Mouse (Mus musculus) embryonic facial prominence, embryonic 11.5 days (tissue): ENCODE results near the gene Spen. TPM values are rescaled to one million over a fixed set of nuclear protein-coding genes. Genes with fewer than 3 reads are reported as not detected.
A peak's percentile ranks its signal among the peaks of the same experiment; 100 is the strongest.

ENCODE experiments used
- ATAC-seq: fragments of 200-750 bp; cut with Nextera tagmentation; replicated peaks from 2 replicates; pipeline ENCODE4 v1.8.0; 2017; ENCODE audit warnings: low read depth; ENCODE audit not compliant: insufficient number of reproducible peaks, low FRiP score, low TSS enrichment
- DNase-seq: peaks from one replicate; pipeline ENCODE4 v3.0.0-alpha.2; 2015; ENCODE audit warnings: low spot score
- H3K27ac ChIP-seq: fragments of 300-500 bp; sonication (generic); replicated peaks from 2 replicates; pipeline ENCODE4 v1.5.1; 2014; ENCODE audit warnings: mild to moderate bottlenecking, low read depth, low read length, control low read depth
- H3K27me3 ChIP-seq: fragments of 300-500 bp; sonication (generic); 2 replicates; pipeline ENCODE4 v1.6.1; 2014; ENCODE audit warnings: mild to moderate bottlenecking, low read length, moderate library complexity, mixed read lengths; ENCODE audit not compliant: control insufficient read depth, insufficient read depth
- H3K36me3 ChIP-seq: fragments of 300-500 bp; sonication (generic); replicated peaks from 2 replicates; pipeline ENCODE4 v1.6.1; 2014; ENCODE audit warnings: low read depth, mild to moderate bottlenecking, low read length, moderate library complexity, mixed read lengths; ENCODE audit not compliant: control insufficient read depth, insufficient read depth
- H3K4me1 ChIP-seq: fragments of 300-500 bp; sonication (generic); 2 replicates; pipeline ENCODE4 v1.6.1; 2014; ENCODE audit warnings: low read length, mixed read lengths; ENCODE audit not compliant: control insufficient read depth, insufficient read depth
- H3K4me2 ChIP-seq: fragments of 300-500 bp; sonication (generic); 2 replicates; pipeline ENCODE4 v1.6.1; 2014; ENCODE audit warnings: low read depth, mild to moderate bottlenecking, control low read depth, low read length, moderate library complexity
- H3K4me3 ChIP-seq: fragments of 300-500 bp; sonication (generic); 2 replicates; pipeline ENCODE4 v1.5.1; 2014; ENCODE audit warnings: low read depth, low read length, control low read depth
- H3K9ac ChIP-seq: fragments of 300-500 bp; sonication (generic); replicated peaks from 2 replicates; pipeline ENCODE4 v1.6.1; 2014; ENCODE audit warnings: mild to moderate bottlenecking, control low read depth, low read length
- H3K9me3 ChIP-seq: fragments of 300-500 bp; sonication (generic); replicated peaks from 2 replicates; pipeline ENCODE4 v1.6.1; 2016; ENCODE audit warnings: mild to moderate bottlenecking, low read length, inconsistent platforms, mixed read lengths; ENCODE audit not compliant: control insufficient read depth
- WGBS: fragments of 180-500 bp; shearing (Covaris S2); extraction: QIAGEN DNeasy Blood & Tissue Kit; methylation state at CpG from one replicate; pipeline ENCODE4 v1.1.7; 2014; 5-methylcytosine and 5-hydroxymethylcytosine counted together
- polyA plus RNA-seq: library from polyadenylated mRNA; unstranded; fragments of >200 nt; fragmentation: Nextera tagmentation; extraction: Ambion mirVana; gene quantifications from 2 replicates; pipeline ENCODE4 v1.2.1, GENCODE M21; 2014

Spen gene
- polyA plus RNA-seq, 1 experiment from 2014 or later, result 11.0 TPM

DNA sequence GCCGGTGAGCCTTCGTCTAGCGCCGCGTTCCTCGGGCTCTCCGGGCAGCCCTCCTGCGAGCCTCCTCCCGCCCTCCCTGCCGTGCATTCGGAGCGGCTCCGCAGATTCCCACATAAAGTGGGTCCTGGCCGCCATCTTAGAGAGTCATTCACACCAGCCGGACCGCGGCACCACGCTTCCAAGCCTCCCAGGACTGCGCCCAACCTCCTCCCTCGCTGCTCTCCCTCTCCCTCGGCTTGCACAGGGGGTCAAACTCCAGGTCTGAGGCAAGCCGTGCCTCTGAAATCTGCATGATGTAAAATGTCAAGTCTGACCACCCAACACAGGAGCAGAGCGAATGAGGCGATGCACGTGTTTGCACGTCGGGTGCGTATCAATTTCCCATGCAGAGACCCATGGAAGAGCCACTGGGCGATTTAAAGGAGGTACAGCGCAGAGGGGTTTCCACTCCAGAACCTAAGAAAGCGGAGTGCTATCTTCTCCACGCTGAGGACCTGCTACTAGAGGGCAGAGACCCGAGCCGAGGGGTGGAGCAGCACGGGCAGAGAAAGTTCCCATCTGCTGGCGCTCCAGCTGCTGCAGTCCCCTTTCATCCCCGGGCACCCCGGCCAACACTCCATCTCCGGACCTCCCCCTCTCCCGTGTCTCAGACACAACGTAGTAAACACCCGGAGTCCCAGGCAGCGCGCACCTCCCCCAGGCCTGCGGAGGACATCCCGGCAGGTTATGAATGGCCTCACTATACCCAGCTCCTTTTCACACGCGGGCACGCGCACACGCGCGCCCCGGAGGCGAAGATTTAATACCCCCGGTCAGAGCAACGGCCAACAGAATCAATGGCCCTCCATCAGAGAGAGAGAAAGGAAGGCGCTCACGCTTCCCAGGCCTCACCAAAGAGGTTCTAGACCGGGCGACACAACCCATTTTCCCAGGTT, 1.8 kb downstream of the Spen start:
- peak overlapping the region; percentile 94 for H3K4me3 ChIP-seq
- H3K9ac ChIP-seq, result peak overlapping the region; percentile 92
- DNase-seq, result peak; percentile 80
- no peaks in the 10 kb centered on the region for H3K36me3 ChIP-seq
- H3K9me3 ChIP-seq, result no peaks in the 10 kb centered on the region
- H3K27ac ChIP-seq, result peak overlapping the region; percentile 94
- peak; percentile 79 for ATAC-seq
- peak overlapping the region; percentile 96 for H3K4me2 ChIP-seq
- WGBS, result under 1% methylated on average over 61 of the region's 61 CpGs
- no peaks in the 10 kb centered on the region for H3K4me1 ChIP-seq
- H3K27me3 ChIP-seq, result no peaks in the 10 kb centered on the region

DNA sequence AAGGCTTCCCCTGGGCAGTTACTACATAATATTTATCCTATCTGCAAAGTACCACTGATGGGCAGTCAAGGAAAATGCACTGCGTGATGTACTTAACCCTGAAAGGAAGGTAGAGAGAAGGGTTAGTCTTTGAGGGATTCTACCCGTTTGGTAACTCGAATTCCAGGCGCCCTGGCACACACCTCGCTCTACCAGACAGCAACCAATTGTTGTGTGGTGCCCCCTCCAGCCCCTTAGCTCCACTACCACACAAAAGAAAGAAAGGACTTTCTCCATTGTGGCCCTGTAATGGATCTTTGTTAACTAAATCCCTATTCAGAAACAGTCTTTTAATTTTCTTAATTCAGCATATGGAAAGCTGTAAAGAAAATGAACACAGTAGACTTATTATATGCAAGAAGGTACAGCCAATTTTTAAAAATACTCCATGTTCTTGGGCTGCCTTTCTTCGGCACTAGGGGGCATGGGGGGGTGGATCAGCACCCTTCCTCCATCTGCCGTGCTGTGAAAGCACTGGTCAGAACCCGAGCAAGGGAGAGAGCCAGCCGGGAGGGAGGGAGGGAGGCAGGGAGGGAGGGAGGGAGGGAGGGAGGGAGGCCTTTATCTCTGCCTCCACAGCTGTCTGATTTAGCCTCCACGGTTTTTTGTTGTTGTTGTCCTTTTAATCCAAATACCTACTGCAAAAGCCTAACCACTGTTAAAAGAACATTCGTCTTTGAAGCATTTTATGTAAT, 3.3 kb downstream of the Spen start:
- Histone ChIP-seq H3K36me3 (no peaks in the 10 kb centered on the region; the same call in 1 of the 2 replicates), H3K4me1 (no peaks in the 10 kb centered on the region), H3K4me3 (peak overlapping the region; percentile 11; the same call in 1 of the 2 replicates), H3K27ac (no peak overlapping the region), H3K9ac (no peak overlapping the region), H3K4me2 (peak overlapping the region; percentile 14; the same call in 1 of the 2 replicates), H3K9me3 (no peaks in the 10 kb centered on the region), H3K27me3 (no peaks in the 10 kb centered on the region)
- WGBS, result 18% methylated on average over 10 of the region's 11 CpGs
- peak; percentile 65 for DNase-seq
- no peak for ATAC-seq

DNA sequence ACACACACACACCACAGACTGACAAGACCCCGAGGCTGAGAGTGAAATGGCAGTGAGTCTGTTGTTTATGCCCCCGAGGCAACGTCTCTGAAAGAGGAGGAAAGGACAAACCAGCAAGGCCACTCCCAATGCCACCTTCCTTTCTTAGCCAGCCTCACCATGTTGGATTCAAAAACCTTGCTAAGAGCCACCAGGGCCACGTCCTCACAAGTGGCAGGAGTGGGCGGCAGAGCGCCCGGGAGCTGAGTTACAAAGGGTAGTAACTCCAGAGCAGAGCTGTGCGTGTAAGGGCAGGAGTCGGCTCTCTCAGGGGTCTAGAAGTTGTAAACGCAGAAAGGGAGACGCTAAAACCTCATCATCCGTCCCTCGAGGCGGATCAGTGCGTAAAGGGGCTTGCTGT, 7.4 kb downstream of the Spen start:
- Histone ChIP-seq H3K4me3 (no peak overlapping the region), H3K4me2 (no peak overlapping the region), H3K36me3 (no peaks in the 10 kb centered on the region; the same call in 1 of the 2 replicates), H3K9me3 (no peaks in the 10 kb centered on the region), H3K27me3 (no peaks in the 10 kb centered on the region), H3K27ac (no peak overlapping the region), H3K9ac (no peak overlapping the region), H3K4me1 (no peaks in the 10 kb centered on the region)
- DNase-seq (no peak), ATAC-seq (no peak)
- WGBS, result 79% methylated on average over 15 of the region's 15 CpGs

DNA sequence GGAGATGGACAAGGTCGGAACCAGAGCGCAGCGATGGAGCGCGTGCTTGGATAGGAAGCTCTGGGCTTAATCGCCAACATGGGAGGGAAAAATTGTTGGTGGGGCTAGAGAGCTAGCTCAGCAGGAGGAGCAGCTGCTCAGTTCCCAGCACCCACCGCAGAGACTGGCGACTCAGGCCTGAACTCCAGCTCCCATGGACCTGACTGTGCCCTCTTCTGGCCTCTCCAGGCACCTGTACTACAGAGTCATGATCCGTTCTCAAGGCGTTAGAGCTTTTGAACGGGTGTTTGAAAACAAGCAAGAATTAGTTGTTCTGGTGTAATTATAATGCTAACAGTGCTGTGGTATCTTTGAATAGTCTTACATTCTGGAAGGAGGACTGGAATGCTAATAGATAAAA, 9.5 kb downstream of the Spen start:
- DNase-seq, result no peak
- WGBS, result 90% methylated on average over 11 of the region's 11 CpGs
- H3K27me3 ChIP-seq, result no peaks in the 10 kb centered on the region

DNA sequence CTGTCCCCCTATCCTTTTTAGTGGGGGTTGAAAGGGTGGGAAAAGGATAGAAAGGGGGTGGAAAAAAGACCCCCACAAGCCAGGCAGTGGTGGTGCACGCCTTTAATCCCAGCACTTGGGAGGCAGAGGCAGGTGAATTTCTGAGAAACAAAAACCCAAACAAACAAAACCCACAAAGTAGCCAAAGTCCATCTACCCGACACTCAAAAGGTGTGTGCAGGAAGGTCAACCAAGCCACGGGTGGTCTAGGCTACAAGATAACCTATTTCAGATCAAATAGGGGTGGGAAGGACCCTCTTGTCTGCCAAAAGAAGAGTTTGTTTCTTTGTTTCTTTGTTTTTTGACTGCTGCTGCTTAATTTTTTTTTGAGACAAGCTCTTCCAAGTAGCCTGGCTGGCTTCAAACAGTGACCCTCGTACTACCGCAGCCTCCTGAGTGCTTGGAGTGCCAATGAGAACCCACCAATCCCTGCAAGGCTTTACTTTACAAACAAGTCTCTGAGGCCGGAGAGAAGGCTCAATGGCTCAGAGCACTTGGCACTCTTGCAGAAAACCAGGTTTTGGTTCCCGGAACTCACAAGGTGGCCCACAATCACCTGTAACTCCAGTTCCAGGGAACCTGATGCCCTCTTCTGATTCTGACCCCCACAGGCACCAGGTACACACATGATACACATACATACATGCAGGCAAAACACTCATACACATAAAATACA, 11.3 kb downstream of the Spen start:
- Histone ChIP-seq H3K4me3 (no peak overlapping the region), H3K9me3 (no peaks in the 10 kb centered on the region), H3K36me3 (peaks cover under 1% of the 10 kb centered on the region), H3K4me2 (no peak overlapping the region), H3K27me3 (no peaks in the 10 kb centered on the region), H3K27ac (no peak overlapping the region), H3K4me1 (no peaks in the 10 kb centered on the region; the same call in 1 of the 2 replicates), H3K9ac (no peak overlapping the region)
- no peak for DNase-seq
- 81% methylated on average over 7 of the region's 7 CpGs for WGBS
- ATAC-seq, result no peak

More for the DNA sequence above, 9.5 kb downstream of the Spen start:
- Histone ChIP-seq H3K27ac (no peak overlapping the region), H3K9ac (no peak overlapping the region), H3K9me3 (no peaks in the 10 kb centered on the region), H3K4me2 (no peak overlapping the region), H3K4me1 (no peaks in the 10 kb centered on the region), H3K4me3 (no peak overlapping the region), H3K36me3 (no peaks in the 10 kb centered on the region; the same call in 1 of the 2 replicates)
- ATAC-seq, result no peak

DNA sequence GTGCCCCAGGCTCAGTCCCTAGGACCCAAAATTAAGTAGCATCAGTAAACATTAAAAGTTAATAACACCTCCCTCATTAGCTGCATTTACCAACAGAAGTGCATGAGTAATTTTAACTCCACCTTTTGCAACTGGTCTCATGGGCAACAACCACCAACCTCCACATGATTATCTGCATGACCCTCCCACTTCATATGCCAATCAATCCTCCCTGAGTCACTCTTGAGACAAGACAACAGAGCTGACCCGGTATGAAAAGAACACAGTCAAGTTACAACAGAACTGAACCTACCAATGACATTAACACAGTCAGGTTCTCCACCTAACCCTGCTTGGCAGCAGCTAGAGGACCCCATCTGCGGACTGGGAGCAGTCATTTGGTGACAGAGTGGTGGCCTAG, 12.5 kb downstream of the Spen start:
- H3K27me3 ChIP-seq, result no peaks in the 10 kb centered on the region
- no peaks in the 10 kb centered on the region for H3K9me3 ChIP-seq
- H3K36me3 ChIP-seq, result peaks cover 10% of the 10 kb centered on the region
- no peaks in the 10 kb centered on the region; the same call in 1 of the 2 replicates for H3K4me1 ChIP-seq
- WGBS, result 72% methylated on average over 2 of the region's 2 CpGs
- H3K27ac ChIP-seq, result no peak overlapping the region
- H3K9ac ChIP-seq, result no peak overlapping the region
- H3K4me2 ChIP-seq, result no peak overlapping the region
- DNase-seq (no peak), ATAC-seq (no peak)
- no peak overlapping the region for H3K4me3 ChIP-seq

DNA sequence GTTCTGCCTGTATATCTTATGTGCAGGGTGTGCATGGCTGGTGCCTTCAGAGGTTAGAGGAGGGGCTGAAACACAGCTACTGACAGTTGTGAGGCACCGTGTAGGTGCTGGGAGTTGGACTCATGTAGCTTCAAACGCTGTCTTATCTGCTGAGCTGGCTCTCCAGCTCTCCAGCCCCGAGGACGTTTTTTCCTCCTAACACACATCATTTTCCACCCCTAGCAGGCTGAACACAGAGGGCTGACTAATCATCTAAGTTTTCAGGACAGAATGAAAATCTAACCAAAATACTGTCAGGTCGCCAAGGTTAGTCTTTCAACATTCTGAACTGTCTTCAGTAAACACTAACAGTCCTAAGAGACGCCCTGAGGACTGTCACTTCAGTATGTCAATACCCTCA, 13.7 kb downstream of the Spen start:
- 69% methylated on average over 6 of the region's 6 CpGs for WGBS
- peaks cover 10% of the 10 kb centered on the region for H3K36me3 ChIP-seq
- no peaks in the 10 kb centered on the region; the same call in 1 of the 2 replicates for H3K4me1 ChIP-seq
- H3K9ac ChIP-seq, result no peak overlapping the region
- no peak overlapping the region for H3K4me3 ChIP-seq
- H3K27me3 ChIP-seq, result no peaks in the 10 kb centered on the region
- H3K4me2 ChIP-seq, result no peak overlapping the region
- no peak overlapping the region for H3K27ac ChIP-seq
- no peak for DNase-seq
- H3K9me3 ChIP-seq, result no peaks in the 10 kb centered on the region
- ATAC-seq, result no peak
